Mouse (Mus musculus) macrophage (primary cell): ENCODE results near the gene Grpel1. TPM values are rescaled to one million over a fixed set of nuclear protein-coding genes. Genes with fewer than 3 reads are reported as not detected.

Experiments used
- H3K27ac ChIP-seq: fragments of 350-480 bp; formaldehyde crosslinking; 2 replicates; pipeline ENCODE4 v1.9.0; 2021
- H3K36me3 ChIP-seq: fragments of 350-480 bp; formaldehyde crosslinking; 2 replicates; pipeline ENCODE4 v1.9.0; 2021; ENCODE audit errors: inconsistent target
- H3K4me3 ChIP-seq: fragments of 350-480 bp; formaldehyde crosslinking; 2 replicates; pipeline ENCODE4 v1.9.0; 2021; ENCODE audit errors: inconsistent target
- H3K79me2 ChIP-seq: fragments of 350-480 bp; formaldehyde crosslinking; 2 replicates; pipeline ENCODE4 v1.9.0; 2021; ENCODE audit errors: inconsistent target
- WGBS: methylation state at CpG from one replicate; pipeline ENCODE4 v1.1.7; 2026; ENCODE audit warnings: inconsistent platforms; ENCODE audit not compliant: missing documents; 5-methylcytosine and 5-hydroxymethylcytosine counted together
- polyA plus RNA-seq: library from polyadenylated mRNA; stranded (reverse); fragments of 250-400 nt; gene quantifications from 3 replicates; pipeline ENCODE4 v1.2.4, GENCODE M21; 2018; ENCODE audit warnings: inconsistent platforms

Gene Grpel1
- polyA plus RNA-seq, 1 experiment from 2014 or later, result 11.8 TPM

DNA sequence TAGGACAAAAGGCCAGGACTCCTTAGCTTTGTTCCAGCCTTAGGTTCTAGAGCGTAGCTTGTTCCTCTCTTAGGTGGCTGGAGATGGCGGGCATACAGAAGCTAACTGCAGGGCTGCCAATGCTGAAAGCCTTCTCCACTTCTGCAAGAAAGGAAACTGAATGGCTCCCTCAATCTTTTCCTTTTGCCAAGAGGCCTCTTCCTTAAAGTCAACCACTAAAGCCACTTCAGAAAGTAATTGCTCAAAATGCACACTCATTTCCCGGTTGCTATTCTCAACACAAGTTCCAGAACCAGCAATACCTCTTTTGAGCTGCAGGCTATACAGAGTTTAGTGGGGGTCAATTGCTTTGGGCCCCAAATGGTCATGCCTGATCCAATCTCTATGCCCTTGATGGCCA lies 12.7 kb downstream of the Grpel1 start:
- H3K4me3 ChIP-seq, result no peak overlapping the region
- no peak overlapping the region for H3K27ac ChIP-seq
- H3K36me3 ChIP-seq, result peaks cover 9% of the 10 kb centered on the region; the same call in 1 of the 2 replicates
- peaks cover 51% of the 10 kb centered on the region; the same call in 1 of the 2 replicates for H3K79me2 ChIP-seq
- 6% methylated on average over 3 of the region's 3 CpGs for WGBS

DNA sequence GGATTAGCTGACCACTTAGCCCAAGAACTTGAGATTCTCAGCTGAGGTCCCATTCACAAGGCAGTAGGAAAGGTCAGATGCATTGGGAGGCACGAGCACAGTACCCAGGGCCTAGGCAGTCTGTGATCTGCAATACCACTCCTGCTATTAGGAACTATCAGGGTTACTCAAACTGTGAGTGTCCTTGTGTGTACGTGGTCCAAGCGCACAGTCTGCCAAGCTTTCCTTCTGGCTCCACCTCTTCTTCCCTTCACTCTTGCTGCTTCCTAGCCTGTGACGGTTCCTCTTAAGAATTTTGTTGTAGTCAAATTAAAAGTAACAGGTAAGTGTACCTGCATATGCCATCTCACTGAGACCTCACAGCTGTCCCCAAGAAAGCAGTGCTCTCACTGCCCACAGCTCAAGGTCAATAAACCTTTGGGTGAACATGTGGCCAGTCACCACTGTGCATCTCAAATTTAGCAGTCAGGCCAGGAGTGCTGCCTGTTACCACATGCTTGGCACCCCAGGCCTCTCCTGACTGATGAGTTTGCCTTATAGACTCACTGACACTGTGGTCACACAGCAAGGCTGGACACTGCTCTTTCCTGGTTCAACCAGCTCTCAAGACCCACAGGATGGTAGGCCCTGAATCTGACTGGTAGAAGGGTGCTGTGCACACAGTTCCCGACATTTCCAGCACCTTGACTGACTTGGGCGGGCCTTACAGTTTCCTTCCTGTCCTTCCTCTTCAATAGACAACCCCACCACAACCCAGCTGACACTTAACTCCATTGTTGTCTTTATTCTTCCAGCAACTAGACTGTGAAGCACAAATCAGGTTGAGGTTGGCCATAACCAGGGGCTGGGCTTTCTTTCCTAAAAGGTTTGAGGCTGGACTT lies 14.0 kb downstream of the Grpel1 start:
- Histone ChIP-seq H3K27ac (no peak overlapping the region), H3K4me3 (no peak overlapping the region), H3K79me2 (peaks cover 62% of the 10 kb centered on the region; the same call in 1 of the 2 replicates), H3K36me3 (no peaks in the 10 kb centered on the region)
- WGBS, result 77% methylated on average over 6 of the region's 6 CpGs

DNA sequence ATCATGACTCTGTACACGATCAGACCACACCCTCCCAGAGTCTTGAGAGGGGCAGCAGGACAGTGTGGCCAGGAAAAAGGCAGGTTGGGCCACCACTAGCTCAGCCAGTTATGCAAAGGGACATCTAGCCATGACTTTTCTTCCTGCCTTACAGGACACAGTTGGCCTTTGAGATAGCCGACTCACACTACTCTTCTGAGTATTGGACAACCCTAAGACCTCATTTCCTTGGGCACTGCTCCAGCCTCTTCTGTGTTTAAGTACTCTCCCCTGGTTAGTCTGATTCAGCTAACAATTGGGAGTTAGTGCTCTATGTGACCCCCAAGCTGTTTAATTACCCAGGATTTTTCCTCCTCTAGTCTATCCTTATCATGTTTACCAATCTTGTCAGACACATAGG lies 14.9 kb downstream of the Grpel1 start:
- H3K79me2 ChIP-seq, result peaks cover 62% of the 10 kb centered on the region; the same call in 1 of the 2 replicates
- H3K4me3 ChIP-seq, result no peak overlapping the region
- WGBS, result 65% methylated on average over 2 of the region's 2 CpGs
- H3K36me3 ChIP-seq, result no peaks in the 10 kb centered on the region
- H3K27ac ChIP-seq, result no peak overlapping the region

DNA sequence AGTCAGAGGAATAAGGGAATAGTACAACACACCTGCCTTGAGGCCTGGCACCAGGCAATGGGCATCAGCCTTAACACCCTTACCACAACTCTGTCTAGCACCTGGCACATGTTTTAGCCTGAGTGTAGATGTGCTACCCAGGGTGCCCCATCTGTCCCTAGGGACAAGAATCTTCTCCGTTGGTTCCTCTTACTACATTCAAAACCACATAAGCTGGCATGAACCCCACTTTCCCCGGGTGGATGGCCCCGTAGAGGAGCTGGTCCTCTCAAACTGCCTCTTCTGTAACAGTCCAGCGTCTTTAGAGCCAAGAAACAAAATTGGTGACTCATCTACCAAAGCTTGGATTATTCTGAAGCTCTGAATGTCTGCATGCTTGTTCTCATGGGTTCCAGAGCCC lies 15.6 kb downstream of the Grpel1 start:
- no peaks in the 10 kb centered on the region for H3K36me3 ChIP-seq
- 32% methylated on average over 4 of the region's 4 CpGs for WGBS
- no peak overlapping the region for H3K4me3 ChIP-seq
- H3K27ac ChIP-seq, result no peak overlapping the region
- H3K79me2 ChIP-seq, result peaks cover 62% of the 10 kb centered on the region; the same call in 1 of the 2 replicates

DNA sequence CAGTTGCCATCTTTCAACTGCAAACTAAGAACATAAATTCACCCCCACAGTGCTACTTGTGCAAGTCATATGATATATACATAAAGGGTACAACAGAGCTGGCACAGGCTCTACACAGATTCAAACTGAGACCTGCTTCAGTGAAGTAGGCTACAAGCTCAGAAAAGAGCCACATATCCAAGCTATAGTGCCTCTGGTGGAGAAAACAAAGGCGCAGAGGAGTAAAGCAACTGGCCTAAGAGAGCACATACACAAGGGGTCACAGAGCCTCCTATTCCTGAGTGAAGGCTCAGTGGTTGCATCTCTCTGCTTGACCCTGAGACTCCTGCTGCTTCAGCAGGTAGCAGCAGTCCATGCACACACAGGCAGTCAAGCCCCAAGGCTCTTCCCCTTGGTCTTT lies 16.3 kb downstream of the Grpel1 start:
- 57% methylated on average over 1 of the region's 1 CpGs for WGBS
- Histone ChIP-seq H3K36me3 (no peaks in the 10 kb centered on the region), H3K4me3 (no peak overlapping the region), H3K27ac (no peak overlapping the region), H3K79me2 (peaks cover 60% of the 10 kb centered on the region; the same call in 1 of the 2 replicates)

DNA sequence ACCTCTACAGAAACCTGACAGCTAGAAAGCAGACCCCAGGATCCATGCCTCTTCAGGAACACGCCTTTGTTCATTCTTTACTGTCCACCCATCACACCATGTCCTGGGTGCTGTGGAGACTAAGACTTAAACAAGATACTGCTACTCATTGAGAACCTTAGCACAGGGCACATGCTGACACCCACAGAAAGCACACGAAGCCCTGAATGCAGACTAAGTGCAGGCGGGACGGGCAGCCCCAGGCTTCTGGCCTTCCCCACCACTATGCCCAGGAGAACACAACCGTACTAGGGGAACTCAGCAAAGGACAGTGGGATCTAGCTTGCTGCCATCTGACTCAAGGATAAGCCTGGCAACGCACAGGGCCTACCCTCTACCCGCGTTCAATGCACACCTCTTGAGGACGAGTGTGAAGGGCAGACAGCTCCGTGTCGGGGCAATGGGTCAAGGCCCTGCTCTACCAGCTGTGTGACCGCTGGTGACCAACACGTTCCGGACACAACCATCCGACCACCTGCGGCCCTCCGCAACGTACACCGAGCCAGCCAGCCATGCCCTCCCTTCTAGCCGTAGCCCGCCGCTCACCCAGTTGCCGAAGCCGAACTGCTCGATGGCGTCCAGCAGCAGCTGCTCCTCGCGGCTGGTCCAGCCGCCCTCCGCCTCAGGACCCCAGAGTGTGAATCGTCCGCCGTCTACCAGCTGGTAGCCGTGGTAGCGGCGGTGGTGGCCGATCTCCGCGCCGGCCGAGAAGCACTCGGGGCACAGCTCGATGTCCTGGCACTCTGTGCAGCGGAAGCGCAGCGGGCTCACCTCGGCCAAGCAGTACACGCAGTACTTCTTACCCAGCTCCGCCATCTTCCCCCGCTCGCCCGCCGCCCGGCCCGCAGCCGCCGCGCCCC lies 18.7 kb downstream of the Grpel1 start:
- peaks cover 52% of the 10 kb centered on the region; the same call in 1 of the 2 replicates for H3K79me2 ChIP-seq
- no peak overlapping the region for H3K27ac ChIP-seq
- WGBS, result 7% methylated on average over 48 of the region's 58 CpGs
- no peaks in the 10 kb centered on the region for H3K36me3 ChIP-seq
- peak overlapping the region; percentile 49 for H3K4me3 ChIP-seq

DNA sequence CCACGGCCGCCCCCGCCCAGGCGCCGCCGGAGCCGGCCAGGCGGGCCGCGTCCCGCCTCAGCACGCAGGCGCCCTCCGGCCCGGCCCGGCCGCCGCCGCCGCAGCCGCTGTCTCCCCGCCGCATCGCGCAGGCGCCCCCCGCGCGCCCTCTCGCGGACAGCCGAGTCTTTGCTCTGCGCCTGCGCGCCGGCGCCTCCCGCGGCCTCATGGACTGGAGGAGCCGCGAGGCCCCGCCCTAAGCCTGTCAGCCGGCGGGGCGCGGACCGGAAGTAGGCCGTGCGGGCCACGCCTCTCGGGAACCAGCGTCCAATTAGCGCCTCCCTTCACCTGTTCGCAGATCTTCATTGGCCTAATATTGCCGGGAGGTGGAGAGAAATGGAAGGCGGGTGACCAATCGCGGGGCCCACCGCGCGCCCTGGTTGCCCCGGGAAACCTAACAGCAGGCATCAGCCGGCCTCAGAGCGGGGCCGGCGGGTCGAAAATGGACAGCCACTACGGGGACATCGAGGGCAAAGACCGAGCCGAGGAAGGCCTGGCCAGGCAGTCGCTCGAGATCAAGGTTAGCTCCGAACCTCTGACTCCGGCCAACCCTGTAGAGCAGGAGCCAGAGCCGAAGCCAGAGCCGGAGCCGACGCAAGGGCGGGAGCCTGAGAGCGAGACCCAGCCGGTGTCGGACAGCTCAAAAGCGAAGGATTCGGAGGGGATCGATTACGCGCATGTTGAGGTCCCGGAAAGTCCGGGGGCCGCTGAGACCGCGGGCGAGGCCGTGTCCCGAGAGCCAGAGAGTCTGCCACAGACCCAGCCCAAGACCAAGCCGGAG lies 19.6 kb downstream of the Grpel1 start, which contains the start of the genes Tada2b and Ccdc96:
Tada2b (minus strand) TSS at position 115 of the 820 bp plus-strand sequence.
Ccdc96 (plus strand) TSS at position 418 of the 820 bp plus-strand sequence.
- Histone ChIP-seq H3K27ac (no peak within 1 kb of the TSS), H3K79me2 (peaks cover 42% of the 10 kb centered on the region; the same call in 1 of the 2 replicates), H3K4me3 (peak within 1 kb of the TSS; percentile 49), H3K36me3 (no peaks in the 10 kb centered on the region)
- WGBS, result under 1% methylated on average over 93 of the region's 97 CpGs

DNA sequence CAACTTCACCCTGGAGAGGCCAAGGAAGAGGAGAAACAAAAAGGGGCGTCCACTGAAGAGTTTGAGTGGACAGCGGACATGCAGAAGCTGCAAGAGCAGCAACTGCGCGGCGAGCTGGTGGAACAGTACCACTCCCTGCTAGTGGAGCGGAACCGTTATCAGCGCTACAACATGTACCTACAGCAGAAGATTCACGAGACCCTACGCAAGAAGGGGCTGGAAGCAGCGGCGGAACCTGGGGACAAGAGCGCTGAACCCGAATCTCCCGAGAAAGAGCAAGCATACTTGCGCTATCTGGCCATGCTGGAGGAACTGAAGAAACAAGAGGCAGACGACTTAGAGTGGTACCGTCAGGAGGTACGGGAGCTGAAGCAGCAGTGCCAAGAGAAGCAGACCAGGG lies 20.5 kb downstream of the Grpel1 start:
- H3K27ac ChIP-seq, result no peak overlapping the region
- no peaks in the 10 kb centered on the region for H3K36me3 ChIP-seq
- WGBS, result 34% methylated on average over 19 of the region's 19 CpGs
- H3K4me3 ChIP-seq, result peak overlapping the region; percentile 22
- peaks cover 33% of the 10 kb centered on the region; the same call in 1 of the 2 replicates for H3K79me2 ChIP-seq

DNA sequence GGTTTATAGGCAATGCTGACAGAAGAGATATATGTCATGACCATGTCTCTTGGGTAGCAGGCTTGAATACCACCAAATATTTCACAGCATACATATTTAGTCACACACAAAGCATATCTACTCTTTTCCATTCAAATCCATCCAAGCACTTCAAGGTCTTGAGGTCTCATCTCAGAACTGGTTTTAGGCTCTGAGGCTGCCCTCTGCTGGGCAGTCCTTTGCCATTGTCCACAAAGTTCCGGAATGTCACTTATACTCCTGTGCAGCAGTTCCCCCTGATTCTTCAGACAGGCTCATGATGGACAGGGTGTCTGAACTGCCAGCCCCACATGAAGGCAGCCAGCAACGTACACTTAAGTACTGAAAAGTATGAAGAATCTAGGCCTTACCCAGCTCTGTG lies 24.4 kb downstream of the Grpel1 start:
- 92% methylated on average over 1 of the region's 2 CpGs for WGBS

DNA sequence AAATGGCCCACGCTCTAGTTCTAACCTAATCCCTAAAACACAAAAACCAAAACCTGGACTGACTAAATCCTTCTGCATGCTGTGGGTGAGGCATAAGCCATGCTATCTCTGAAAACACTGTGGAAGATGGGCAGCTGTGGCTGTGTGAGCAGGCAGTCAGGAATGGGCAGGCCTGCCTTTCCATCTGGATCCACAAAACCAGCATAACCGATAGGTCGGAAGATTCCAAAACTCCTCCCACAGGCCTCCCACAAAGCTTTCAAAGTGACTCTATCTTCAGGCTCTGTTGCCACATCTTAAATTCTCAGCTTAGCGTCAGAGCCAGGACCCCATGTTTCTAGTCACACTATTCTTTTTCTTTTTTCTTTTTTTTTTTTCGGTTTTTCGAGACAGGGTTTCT lies 29.1 kb downstream of the Grpel1 start:
- WGBS, result 92% methylated on average over 5 of the region's 6 CpGs
- Histone ChIP-seq H3K27ac (no peak overlapping the region), H3K4me3 (no peak overlapping the region), H3K36me3 (peaks cover 65% of the 10 kb centered on the region), H3K79me2 (no peaks in the 10 kb centered on the region)

More for the DNA sequence above, 24.4 kb downstream of the Grpel1 start:
- Histone ChIP-seq H3K36me3 (peaks cover 30% of the 10 kb centered on the region), H3K27ac (no peak overlapping the region), H3K79me2 (no peaks in the 10 kb centered on the region), H3K4me3 (no peak overlapping the region)

DNA sequence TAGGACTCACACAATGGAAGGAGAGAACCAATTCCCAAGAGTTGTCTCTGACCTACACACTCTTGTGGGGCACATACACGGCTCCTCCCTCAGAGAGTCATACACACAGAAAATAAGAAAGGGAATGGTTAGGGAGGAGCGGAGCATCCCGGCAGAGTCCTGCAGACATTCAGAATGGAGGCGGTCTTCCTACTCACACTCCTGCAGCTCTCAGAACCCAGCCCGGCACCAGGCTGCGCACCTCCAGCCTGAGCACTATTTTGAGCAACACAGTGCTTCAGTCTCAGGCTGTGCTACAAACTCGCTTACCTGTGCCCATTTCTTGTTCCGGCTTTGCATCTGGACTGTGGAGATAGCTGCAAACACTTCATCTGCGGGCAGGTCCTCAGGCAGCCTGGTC lies 29.9 kb downstream of the Grpel1 start:
- 95% methylated on average over 9 of the region's 9 CpGs for whole genome bisulfite sequencing
- no peaks in the 10 kb centered on the region for H3K79me2 ChIP-seq
- no peak overlapping the region for H3K27ac ChIP-seq
- H3K36me3 ChIP-seq, result peaks cover 68% of the 10 kb centered on the region
- no peak overlapping the region for H3K4me3 ChIP-seq

DNA sequence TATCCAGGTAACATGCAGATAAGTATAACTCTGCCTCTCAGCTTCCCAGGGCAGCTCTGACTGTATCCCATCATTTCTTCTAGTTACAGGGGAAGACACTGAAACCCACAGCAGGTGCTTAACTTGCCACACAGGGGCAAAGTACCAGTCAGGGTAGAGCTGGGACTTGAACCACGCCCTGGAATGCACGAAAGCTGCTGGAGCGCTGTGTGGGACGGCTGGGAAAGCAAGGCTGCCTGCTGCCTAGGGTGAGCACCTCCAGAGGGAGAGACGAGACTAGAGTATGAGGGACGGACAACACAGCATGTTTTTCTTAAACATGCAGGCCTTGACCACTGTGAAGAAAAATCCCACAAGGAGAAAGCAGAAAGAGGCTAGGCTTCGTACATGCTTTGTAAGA lies 40.4 kb downstream of the Grpel1 start:
- H3K4me3 ChIP-seq, result no peak overlapping the region
- no peak overlapping the region for H3K27ac ChIP-seq
- WGBS, result 92% methylated on average over 7 of the region's 7 CpGs
- no peaks in the 10 kb centered on the region for H3K79me2 ChIP-seq
- peaks cover 97% of the 10 kb centered on the region for H3K36me3 ChIP-seq

DNA sequence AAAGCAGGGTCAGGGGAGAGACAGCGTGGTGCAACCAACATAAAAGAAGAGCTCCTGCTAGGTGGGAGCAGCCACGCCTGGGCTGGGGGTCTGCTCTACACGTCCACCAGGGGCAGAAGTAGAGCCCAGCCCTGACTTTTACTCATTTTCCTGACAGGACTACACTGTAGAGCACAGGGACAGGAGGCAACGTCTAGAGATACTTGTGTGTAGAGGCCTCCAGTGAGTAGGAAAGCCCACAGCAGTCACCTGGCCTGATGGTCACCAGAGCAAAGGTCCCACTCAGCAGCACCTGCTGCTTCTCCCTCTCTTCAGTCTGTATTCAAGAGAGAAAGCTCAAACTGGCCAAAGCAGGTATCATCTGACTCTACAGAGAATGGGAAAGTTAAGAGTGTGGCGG lies 40.8 kb downstream of the Grpel1 start:
- 88% methylated on average over 5 of the region's 5 CpGs for WGBS
- H3K36me3 ChIP-seq, result peaks cover 98% of the 10 kb centered on the region

DNA sequence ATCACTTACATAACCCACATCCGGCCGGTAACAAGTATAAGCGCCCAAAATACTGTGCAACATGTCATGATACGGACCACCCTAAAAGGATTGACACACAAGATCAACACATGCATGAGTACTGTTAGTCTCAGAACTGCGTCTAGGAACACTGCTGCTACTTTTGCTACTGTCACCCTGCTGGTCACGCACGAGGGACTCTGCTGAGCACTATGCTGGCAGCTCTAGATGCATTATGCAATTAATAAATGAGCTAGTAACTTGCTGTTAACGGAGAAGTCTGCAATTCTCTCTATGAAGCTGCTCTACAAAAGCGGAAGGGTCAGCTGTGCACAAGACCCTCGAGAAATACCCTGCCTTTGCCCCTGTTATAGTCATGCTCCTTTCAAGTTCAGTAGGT lies 43.6 kb downstream of the Grpel1 start:
- Histone ChIP-seq H3K27ac (no peak overlapping the region), H3K79me2 (no peaks in the 10 kb centered on the region), H3K4me3 (no peak overlapping the region), H3K36me3 (peaks cover 96% of the 10 kb centered on the region)
- 98% methylated on average over 10 of the region's 10 CpGs for WGBS

More for the DNA sequence above, 40.8 kb downstream of the Grpel1 start:
- no peaks in the 10 kb centered on the region for H3K79me2 ChIP-seq
- H3K4me3 ChIP-seq, result no peak overlapping the region
- H3K27ac ChIP-seq, result no peak overlapping the region
